Mouse (Mus musculus) heart, postnatal 4 days (tissue): ENCODE data around the gene Aven. TPM values are rescaled to one million over a fixed set of nuclear protein-coding genes. Genes with fewer than 3 reads are reported as not detected.

Experiments
- DNase-seq: peaks from one replicate; pipeline ENCODE4 v3.0.0; 2021
- microRNA-seq, 2 experiments: library from miRNA; unstranded; fragments of <30 nt; microRNA quantifications; one replicate each; pipeline ENCODE4 v1.2.0; 2021 to 2022
- total RNA-seq, 2 experiments: library from RNA; stranded (reverse); gene quantifications; 2 replicates each; pipeline ENCODE4 v1.2.3; 2021

Gene Aven
- total RNA-seq, 2 experiments from 2014 or later = 15.1 to 17.2 TPM

DNA sequence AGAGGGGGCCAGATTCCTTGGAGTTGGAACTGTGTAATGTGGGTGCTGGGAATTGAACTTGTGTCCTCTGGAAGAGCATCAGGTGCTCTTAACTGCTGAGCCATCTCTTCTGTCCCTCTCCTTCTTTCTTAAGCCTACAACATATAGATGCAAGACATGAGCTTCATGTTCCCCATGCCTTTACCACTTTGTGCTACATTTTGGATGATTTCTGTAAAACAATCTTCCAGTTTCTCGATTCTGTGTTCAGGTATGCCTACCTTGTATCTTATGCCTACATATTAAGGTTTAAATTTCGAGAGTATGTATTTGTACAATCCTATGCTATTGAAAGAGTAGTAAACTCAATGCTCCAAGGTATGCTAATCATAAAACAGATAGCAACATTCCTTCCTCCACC lies 183.4 kb downstream of the Aven start:
- DNase-seq = no peak

DNA sequence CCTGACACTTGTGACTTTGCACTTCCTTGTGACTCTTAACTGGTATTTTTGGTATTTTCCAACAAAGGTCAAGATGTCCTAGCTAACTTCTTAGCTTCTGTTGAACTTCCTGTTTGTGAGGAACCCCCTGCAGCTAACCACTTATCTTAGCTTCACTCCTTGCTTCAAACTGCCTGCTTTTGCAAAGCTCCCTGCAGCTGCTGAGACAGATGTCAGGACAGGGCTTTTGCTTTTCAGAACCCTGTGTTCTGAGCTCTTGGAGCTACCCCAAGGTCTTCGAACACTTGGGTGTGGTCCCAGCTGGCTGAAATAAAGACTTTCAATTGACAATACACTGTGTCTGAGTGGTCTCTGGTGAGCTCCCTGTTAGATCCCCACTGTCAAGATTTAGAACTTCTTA lies 184.0 kb downstream of the Aven start:
- no peak for DNase-seq

- no peak for DNase-seq
Observed at GRCm38 (mm10) chr2:112677246-112677645, 184.5 kb downstream of the Aven start.

- no peak for DNase-seq
Observed at GRCm38 (mm10) chr2:112681817-112682216, 189.1 kb downstream of the Aven start.

Small RNAs within 50 kb of the gene (microRNA-seq; reads per million reads assigned to microRNA genes)
- gene Gm44374 = 0 reads per million in 2 experiments

Other genes with a start within 250 kb of the Aven start
- not detected for gene Nutm1, start 233.7 kb upstream of the Aven start, total RNA-seq
- 10 to 100 TPM; 64.1 to 65.4 TPM for gene Nop10, start 231.0 kb upstream of the Aven start, total RNA-seq
- 10 to 100 TPM; 35.5 to 36.5 TPM for gene Slc12a6, start 227.1 kb upstream of the Aven start, total RNA-seq
- gene Gm21985, start 226.7 kb upstream of the Aven start, total RNA-seq = not detected
- 10 to 100 TPM; 57.4 to 61.0 TPM for gene Emc4, start 124.9 kb upstream of the Aven start, total RNA-seq
- gene Katnbl1, start 113.8 kb upstream of the Aven start, total RNA-seq = 10 to 100 TPM; 12.5 to 12.6 TPM
- 10 to 100 TPM; 15.5 to 16.4 TPM for gene Emc7, start 38.0 kb upstream of the Aven start, total RNA-seq
- not detected for gene Chrm5, start 12.2 kb upstream of the Aven start, total RNA-seq